Mouse (Mus musculus) activated CD4-positive, CD25-positive, alpha-beta regulatory T cell, adult 4 months (primary cell): ENCODE measurements around the gene Cnot10. TPM values are rescaled to one million over a fixed set of nuclear protein-coding genes. Genes with fewer than 3 reads are reported as not detected.

ENCODE experiments used
- ATAC-seq: one replicate; pipeline ENCODE4 v1.8.0; 2017
- polyA plus RNA-seq, 2 experiments: library from polyadenylated mRNA; unstranded; fragments of 100-300 nt; shearing (Covaris generic); gene quantifications; one replicate each; pipeline ENCODE4 v1.2.1; 2017

The Cnot10 gene
- polyA plus RNA-seq, 2 experiments from 2014 or later: 20.6 to 27.2 TPM

- ATAC-seq: no peak
Observed at GRCm38 (mm10) chr9:114649371-114649770, 9.4 kb upstream of the Cnot10 start.

GRCm38 (mm10) chr9:114648472-114648871 is 8.5 kb upstream of the Cnot10 start:
- ATAC-seq: peak; percentile 35

GRCm38 (mm10) chr9:114647506-114648432 is 7.8 kb upstream of the Cnot10 start:
- ATAC-seq: no peak

- ATAC-seq: no peak
Observed at GRCm38 (mm10) chr9:114646556-114647505, 6.8 kb upstream of the Cnot10 start.

GRCm38 (mm10) chr9:114639186-114639748 is 717 bp downstream of the Cnot10 start:
- ATAC-seq: no peak

- no peak for ATAC-seq
Observed at GRCm38 (mm10) chr9:114636751-114637150, 3.2 kb downstream of the Cnot10 start.

GRCm38 (mm10) chr9:114636150-114636549 is 3.8 kb downstream of the Cnot10 start:
- ATAC-seq: no peak

GRCm38 (mm10) chr9:114632331-114632730 is 7.7 kb downstream of the Cnot10 start:
- peak; percentile 51 for ATAC-seq

GRCm38 (mm10) chr9:114626726-114627125 is 13.3 kb downstream of the Cnot10 start:
- no peak for ATAC-seq

- no peak for ATAC-seq
Observed at GRCm38 (mm10) chr9:114624178-114624577, 15.8 kb downstream of the Cnot10 start.

- no peak for ATAC-seq
Observed at GRCm38 (mm10) chr9:114621149-114621548, 18.8 kb downstream of the Cnot10 start.

- ATAC-seq: no peak
Observed at GRCm38 (mm10) chr9:114614176-114614953, 25.6 kb downstream of the Cnot10 start.

- peak; percentile 36 for ATAC-seq
Observed at GRCm38 (mm10) chr9:114613026-114613425, 27.0 kb downstream of the Cnot10 start.

- ATAC-seq: no peak
Observed at GRCm38 (mm10) chr9:114612566-114612965, 27.4 kb downstream of the Cnot10 start.

- no peak for ATAC-seq
Observed at GRCm38 (mm10) chr9:114610266-114610665, 29.7 kb downstream of the Cnot10 start.

GRCm38 (mm10) chr9:114603876-114604540 is 36.0 kb downstream of the Cnot10 start:
- ATAC-seq: no peak

GRCm38 (mm10) chr9:114601096-114601495 is 38.9 kb downstream of the Cnot10 start:
- ATAC-seq: no peak

- ATAC-seq: no peak
Observed at GRCm38 (mm10) chr9:114585017-114585345, 55.0 kb downstream of the Cnot10 start.

GRCm38 (mm10) chr9:114584183-114585016 is 55.6 kb downstream of the Cnot10 start:
- ATAC-seq: no peak

- ATAC-seq: no peak
Observed at GRCm38 (mm10) chr9:114583812-114584182, 56.2 kb downstream of the Cnot10 start.

- ATAC-seq: no peak
Observed at GRCm38 (mm10) chr9:114578646-114579045, 61.3 kb downstream of the Cnot10 start.
